Mouse (Mus musculus): ENCODE measurements around the gene Lhfpl3. TPM values are rescaled to one million over a fixed set of nuclear protein-coding genes. Genes with fewer than 3 reads are reported as not detected.

The Lhfpl3 gene
- polyA plus RNA-seq, 1 experiment from 2014 or later = 0.05 TPM

DNA sequence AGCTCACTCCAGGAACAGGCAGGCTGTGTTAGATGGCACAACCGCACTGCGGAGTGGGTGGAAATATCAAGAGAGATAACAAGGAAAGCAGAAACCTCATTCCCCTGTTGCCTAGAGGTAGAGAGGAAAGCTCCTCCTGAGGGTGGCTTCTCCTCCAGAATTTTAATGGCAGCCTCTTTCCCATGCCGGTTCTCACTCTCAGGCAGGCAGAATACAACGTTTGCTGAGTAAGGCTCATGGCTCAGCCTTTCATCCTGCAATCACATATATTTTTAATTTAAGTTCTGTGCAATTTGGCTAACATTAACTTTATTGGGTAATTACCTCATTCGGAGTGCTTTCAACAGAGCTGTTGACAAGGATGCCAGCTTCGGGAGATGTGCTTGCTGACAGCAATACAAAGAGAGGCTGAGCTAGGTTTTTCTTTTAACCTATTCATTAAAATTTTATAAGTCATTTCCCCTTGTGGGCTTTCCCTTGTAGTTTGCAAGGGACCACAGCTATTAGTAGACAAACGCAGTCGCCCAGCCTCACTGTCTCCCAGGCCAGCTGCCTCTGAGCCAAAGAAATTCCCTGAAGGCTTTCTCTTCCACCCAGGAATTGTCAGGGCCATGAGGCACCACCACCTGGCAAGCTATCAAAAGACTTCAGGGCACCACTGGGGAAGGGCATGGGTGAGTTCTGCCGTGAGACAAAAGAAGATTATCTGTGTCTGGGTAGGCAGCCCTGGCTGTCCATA lies 394.5 kb downstream of the Lhfpl3 start:
- no peak overlapping the region for H3K27ac ChIP-seq (ENCODE audit: low read depth, low read length)
- H3K9me3 ChIP-seq (ENCODE audit: control insufficient read depth) = no peaks in the 10 kb centered on the region
- no peak overlapping the region for H3K4me3 ChIP-seq (ENCODE audit: low read depth, low read length)
- no peak for TF ChIP-seq CTCF (IDR thresholded peaks at IDR 0.05; ENCODE audit: low read depth)
- ATAC-seq = no peak
- H3K4me2 ChIP-seq (replicated peaks; ENCODE audit: low read depth) = no peak overlapping the region
- 79% methylated on average over 9 of the region's 9 CpGs for WGBS
- H3K9ac ChIP-seq (ENCODE audit: low read depth, low read length) = no peak overlapping the region
- H3K27me3 ChIP-seq (replicated peaks; ENCODE audit: control insufficient read depth, insufficient read depth, low read length) = no peaks in the 10 kb centered on the region
- no peaks in the 10 kb centered on the region for H3K4me1 ChIP-seq (replicated peaks; ENCODE audit: control insufficient read depth, insufficient read depth, low read length)
- no peaks in the 10 kb centered on the region for H3K36me3 ChIP-seq (ENCODE audit: control insufficient read depth, insufficient read depth)

DNA sequence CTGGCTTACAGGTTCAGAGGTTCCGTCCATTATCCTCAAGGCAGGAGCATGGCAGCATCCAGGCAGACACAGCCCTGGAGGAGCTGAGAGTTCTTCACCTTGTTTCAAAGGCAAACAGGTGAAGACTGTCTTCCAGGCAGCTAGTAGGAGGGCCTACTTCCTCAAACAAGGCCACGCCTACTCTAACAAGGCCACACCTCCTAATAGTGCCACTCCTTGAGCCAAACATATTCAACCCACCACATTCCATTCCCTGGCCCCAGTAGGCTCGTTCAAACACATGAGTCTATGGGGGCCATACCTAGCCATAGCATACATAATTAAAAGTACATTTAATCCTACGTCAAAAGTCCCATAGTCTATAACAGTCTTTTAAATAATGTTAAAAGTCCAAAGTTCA lies 407.4 kb downstream of the Lhfpl3 start:
- no peak overlapping the region for H3K4me3 ChIP-seq (ENCODE audit: low read depth, low read length)
- H3K27me3 ChIP-seq (replicated peaks; ENCODE audit: control insufficient read depth, insufficient read depth, low read length) = no peaks in the 10 kb centered on the region
- no peaks in the 10 kb centered on the region for H3K4me1 ChIP-seq (replicated peaks; ENCODE audit: control insufficient read depth, insufficient read depth, low read length)
- TF ChIP-seq CTCF (IDR thresholded peaks at IDR 0.05; ENCODE audit: low read depth) = no peak
- ATAC-seq = peak; percentile 28; the same call in 1 of the 2 replicates
- H3K9me3 ChIP-seq (ENCODE audit: control insufficient read depth) = no peaks in the 10 kb centered on the region
- H3K9ac ChIP-seq (ENCODE audit: low read depth, low read length) = no peak overlapping the region
- WGBS = 64% methylated on average over 4 of the region's 4 CpGs
- H3K4me2 ChIP-seq (replicated peaks; ENCODE audit: low read depth) = no peak overlapping the region
- H3K27ac ChIP-seq (ENCODE audit: low read depth, low read length) = no peak overlapping the region
- H3K36me3 ChIP-seq (ENCODE audit: control insufficient read depth, insufficient read depth) = no peaks in the 10 kb centered on the region

DNA sequence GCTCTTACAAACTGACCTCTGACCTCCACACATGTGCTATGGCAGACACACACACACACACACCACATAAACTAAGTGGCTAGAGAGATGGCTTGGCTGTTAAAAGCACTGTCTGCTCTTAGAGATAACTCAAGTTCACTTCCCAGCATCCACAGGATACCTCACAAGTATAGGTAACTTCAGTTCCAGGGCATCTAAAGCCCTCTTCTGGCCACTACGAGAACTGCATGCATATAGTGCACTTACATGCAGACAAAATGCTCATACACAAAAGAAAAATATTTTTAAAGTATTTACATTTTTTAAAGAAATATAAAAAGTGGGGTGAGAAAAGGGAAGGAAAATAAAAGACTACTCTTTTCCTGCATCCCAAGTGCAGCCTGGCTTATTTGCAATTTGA lies 408.6 kb downstream of the Lhfpl3 start:
- H3K27ac ChIP-seq (ENCODE audit: low read depth, low read length) = no peak overlapping the region
- WGBS = 82% methylated on average over 1 of the region's 1 CpGs
- no peaks in the 10 kb centered on the region for H3K4me1 ChIP-seq (replicated peaks; ENCODE audit: control insufficient read depth, insufficient read depth, low read length)
- no peak for ATAC-seq
- H3K4me2 ChIP-seq (replicated peaks; ENCODE audit: low read depth) = no peak overlapping the region
- H3K9ac ChIP-seq (ENCODE audit: low read depth, low read length) = no peak overlapping the region
- no peaks in the 10 kb centered on the region for H3K9me3 ChIP-seq (ENCODE audit: control insufficient read depth)
- no peaks in the 10 kb centered on the region for H3K36me3 ChIP-seq (ENCODE audit: control insufficient read depth, insufficient read depth)
- no peak overlapping the region for H3K4me3 ChIP-seq (ENCODE audit: low read depth, low read length)
- peak; percentile 37 for TF ChIP-seq CTCF (IDR thresholded peaks at IDR 0.05; ENCODE audit: low read depth)
- H3K27me3 ChIP-seq (replicated peaks; ENCODE audit: control insufficient read depth, insufficient read depth, low read length) = no peaks in the 10 kb centered on the region

DNA sequence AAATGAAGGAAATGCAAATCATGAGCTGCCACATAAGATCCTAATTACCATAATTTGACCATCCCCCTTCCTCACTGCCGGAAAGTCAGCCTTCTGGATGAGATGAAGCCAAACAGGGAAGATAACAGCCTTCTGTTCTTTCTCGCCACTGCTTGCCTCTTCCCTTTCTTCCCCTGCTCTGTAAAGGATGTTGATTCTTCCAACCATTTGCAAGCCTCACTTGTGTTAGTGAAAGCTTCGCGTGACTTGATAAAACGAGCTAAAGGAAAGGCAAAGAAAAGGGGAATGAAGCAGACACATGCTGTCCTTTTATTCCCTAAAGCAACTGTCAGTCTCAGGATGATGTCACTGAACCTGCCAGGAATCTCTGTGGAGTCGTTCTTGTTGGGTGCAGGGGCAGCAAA lies 420.1 kb downstream of the Lhfpl3 start:
- Histone ChIP-seq H3K9ac (ENCODE audit: low read depth, low read length) (no peak overlapping the region), H3K36me3 (ENCODE audit: control insufficient read depth, insufficient read depth) (no peaks in the 10 kb centered on the region), H3K4me2 (replicated peaks; ENCODE audit: low read depth) (no peak overlapping the region), H3K9me3 (ENCODE audit: control insufficient read depth) (no peaks in the 10 kb centered on the region), H3K27ac (ENCODE audit: low read depth, low read length) (no peak overlapping the region), H3K4me3 (ENCODE audit: low read depth, low read length) (no peak overlapping the region), H3K4me1 (replicated peaks; ENCODE audit: control insufficient read depth, insufficient read depth, low read length) (no peaks in the 10 kb centered on the region), H3K27me3 (replicated peaks; ENCODE audit: control insufficient read depth, insufficient read depth, low read length) (no peaks in the 10 kb centered on the region)
- TF ChIP-seq CTCF (IDR thresholded peaks at IDR 0.05; ENCODE audit: low read depth) = no peak
- ATAC-seq = no peak
- 34% methylated on average over 6 of the region's 6 CpGs for WGBS

DNA sequence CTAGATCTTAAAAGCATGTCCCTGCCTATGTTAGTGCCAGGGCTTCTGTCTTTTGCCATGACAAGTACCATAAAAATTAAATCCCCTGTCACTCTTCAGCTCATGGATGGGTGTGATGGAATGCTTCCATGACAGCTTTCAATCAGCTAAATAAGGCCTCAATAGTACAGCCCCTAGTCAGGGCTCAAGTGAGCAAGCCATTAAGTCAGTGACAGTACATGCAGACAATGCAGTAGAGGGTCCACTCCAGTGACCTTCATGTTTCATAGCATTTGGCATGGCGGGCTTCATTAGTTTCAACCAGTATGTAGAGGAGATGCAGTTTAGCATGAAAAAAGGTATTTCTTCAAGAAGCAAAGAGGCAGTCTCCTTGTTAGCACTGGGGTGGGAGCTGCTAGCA lies 420.8 kb downstream of the Lhfpl3 start:
- Histone ChIP-seq H3K9ac (ENCODE audit: low read depth, low read length) (no peak overlapping the region), H3K36me3 (ENCODE audit: control insufficient read depth, insufficient read depth) (no peaks in the 10 kb centered on the region), H3K27ac (ENCODE audit: low read depth, low read length) (no peak overlapping the region), H3K27me3 (replicated peaks; ENCODE audit: control insufficient read depth, insufficient read depth, low read length) (no peaks in the 10 kb centered on the region), H3K4me3 (ENCODE audit: low read depth, low read length) (no peak overlapping the region), H3K9me3 (ENCODE audit: control insufficient read depth) (no peaks in the 10 kb centered on the region), H3K4me1 (replicated peaks; ENCODE audit: control insufficient read depth, insufficient read depth, low read length) (no peaks in the 10 kb centered on the region), H3K4me2 (replicated peaks; ENCODE audit: low read depth) (no peak overlapping the region)
- TF ChIP-seq CTCF (IDR thresholded peaks at IDR 0.05; ENCODE audit: low read depth) = no peak
- no peak for ATAC-seq
- WGBS = 94% methylated on average over 1 of the region's 1 CpGs

DNA sequence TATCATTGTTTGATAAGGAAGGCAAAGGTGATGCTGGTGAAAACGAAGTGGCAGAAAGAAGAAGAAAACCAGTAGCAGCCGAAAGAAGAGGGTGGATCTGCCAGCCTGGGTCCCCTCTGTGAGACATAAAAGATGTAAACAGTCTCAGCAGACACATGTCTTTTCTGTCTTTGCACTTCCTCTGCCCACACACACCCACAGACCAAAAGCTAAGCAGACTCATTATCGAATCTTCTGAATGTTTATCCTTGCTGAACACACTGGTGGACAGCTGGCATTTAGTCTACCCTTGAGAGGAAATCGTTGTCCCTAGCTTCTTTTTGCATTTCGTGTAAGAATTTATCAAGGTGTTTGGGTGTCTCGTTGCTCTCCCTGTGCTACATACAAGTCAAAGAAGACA lies 443.8 kb downstream of the Lhfpl3 start:
- no peak overlapping the region for H3K9ac ChIP-seq (ENCODE audit: low read depth, low read length)
- H3K4me2 ChIP-seq (replicated peaks; ENCODE audit: low read depth) = no peak overlapping the region
- ATAC-seq = no peak
- no peaks in the 10 kb centered on the region for H3K4me1 ChIP-seq (replicated peaks; ENCODE audit: control insufficient read depth, insufficient read depth, low read length)
- H3K4me3 ChIP-seq (ENCODE audit: low read depth, low read length) = no peak overlapping the region
- no peaks in the 10 kb centered on the region for H3K36me3 ChIP-seq (ENCODE audit: control insufficient read depth, insufficient read depth)
- 40% methylated on average over 6 of the region's 6 CpGs for WGBS
- H3K9me3 ChIP-seq (ENCODE audit: control insufficient read depth) = no peaks in the 10 kb centered on the region
- TF ChIP-seq CTCF (IDR thresholded peaks at IDR 0.05; ENCODE audit: low read depth) = no peak
- no peaks in the 10 kb centered on the region for H3K27me3 ChIP-seq (replicated peaks; ENCODE audit: control insufficient read depth, insufficient read depth, low read length)
- H3K27ac ChIP-seq (ENCODE audit: low read depth, low read length) = no peak overlapping the region
